Mouse (Mus musculus) spleen, adult 2 months (tissue): ENCODE data around the gene Cnksr1.

Source experiments
- CTCF ChIP-seq: fragments of 200-500 bp; IDR thresholded peaks from 2 replicates; pipeline ENCODE4 v1.5.1; 2011; ENCODE audit warnings: mild to moderate bottlenecking, inconsistent platforms; ENCODE audit not compliant: insufficient read depth, insufficient read length, insufficient replicate concordance; ENCODE audit errors: extremely low read depth
- POLR2A ChIP-seq: fragments of 200-500 bp; IDR thresholded peaks from 2 replicates; pipeline ENCODE4 v1.6.1; 2011; ENCODE audit warnings: low read depth, low read length, inconsistent platforms

DNA sequence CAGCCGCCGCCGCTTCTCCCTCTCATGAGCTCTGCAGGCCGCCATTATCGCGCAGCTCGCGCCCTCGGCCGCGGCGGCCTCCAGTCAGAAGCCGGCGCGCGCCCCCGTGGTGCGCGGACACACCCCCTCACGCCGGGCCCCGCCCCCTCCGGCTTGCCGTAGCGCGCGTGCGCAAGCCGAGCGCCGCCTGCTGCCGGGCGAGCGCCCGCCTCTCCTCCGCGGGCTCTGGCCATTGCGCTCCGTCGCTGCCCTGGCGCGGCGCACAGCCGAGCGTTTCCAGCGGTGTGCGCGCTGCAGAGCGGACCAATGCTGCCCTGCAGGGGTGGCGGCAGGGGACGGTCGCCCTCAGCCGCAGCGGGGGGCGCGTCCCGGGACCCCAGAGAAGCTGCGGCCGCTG is 49.0 kb upstream of the Cnksr1 start:
- TF ChIP-seq POLR2A: peak; percentile 59; the same call in 1 of the 2 replicates
- TF ChIP-seq CTCF: no peak
